Mouse (Mus musculus): ENCODE data around the gene Vmn1r224. TPM values are rescaled to one million over a fixed set of nuclear protein-coding genes. Genes with fewer than 3 reads are reported as not detected.

The Vmn1r224 gene
- polyA plus RNA-seq (2011; ENCODE audit: insufficient read depth, insufficient read length, low replicate concordance, missing spikeins): not detected in 2 replicates

- Histone ChIP-seq H3K4me1 (ENCODE audit: control insufficient read depth, insufficient read depth, low read length) (no peaks in the 10 kb centered on the region), H3K4me3 (replicated peaks; ENCODE audit: control insufficient read depth, low read depth, low read length) (no peak within 1 kb of the TSS), H3K27ac (ENCODE audit: control insufficient read depth, insufficient read depth, low read depth, low read length, poor library complexity) (no peak within 1 kb of the TSS)
- WGBS: 22% methylated on average over 1 of the region's 1 CpGs
- no peak for TF ChIP-seq POLR2A (IDR thresholded peaks at IDR 0.05; ENCODE audit: borderline replicate concordance, control insufficient read depth, low read depth, low read length)
- TF ChIP-seq CTCF (IDR thresholded peaks at IDR 0.05; ENCODE audit: control insufficient read depth, insufficient read depth, low read length): no peak
These were observed at the start of gene Vmn1r224 for GRCm38 (mm10) chr17:20413846-20414245. TSS of gene Vmn1r224 (plus strand) at chr17:20414146.

- TF ChIP-seq CTCF (IDR thresholded peaks at IDR 0.05; ENCODE audit: control insufficient read depth, insufficient read depth, low read length): no peak
- no peak for TF ChIP-seq POLR2A (IDR thresholded peaks at IDR 0.05; ENCODE audit: borderline replicate concordance, control insufficient read depth, low read depth, low read length)
- WGBS: 39% methylated on average over 2 of the region's 2 CpGs
- Histone ChIP-seq H3K27ac (ENCODE audit: control insufficient read depth, insufficient read depth, low read depth, low read length, poor library complexity) (no peak overlapping the region), H3K4me1 (ENCODE audit: control insufficient read depth, insufficient read depth, low read length) (no peaks in the 10 kb centered on the region), H3K4me3 (replicated peaks; ENCODE audit: control insufficient read depth, low read depth, low read length) (no peak overlapping the region)
These were observed 14.8 kb upstream of the Vmn1r224 start for GRCm38 (mm10) chr17:20399105-20399504.

- Histone ChIP-seq H3K4me3 (replicated peaks; ENCODE audit: control insufficient read depth, low read depth, low read length) (no peak overlapping the region), H3K4me1 (ENCODE audit: control insufficient read depth, insufficient read depth, low read length) (no peaks in the 10 kb centered on the region), H3K27ac (ENCODE audit: control insufficient read depth, insufficient read depth, low read depth, low read length, poor library complexity) (no peak overlapping the region)
- TF ChIP-seq CTCF (IDR thresholded peaks at IDR 0.05; ENCODE audit: control insufficient read depth, insufficient read depth, low read length) (no peak), POLR2A (IDR thresholded peaks at IDR 0.05; ENCODE audit: borderline replicate concordance, control insufficient read depth, low read depth, low read length) (no peak)
These were observed 25.3 kb downstream of the Vmn1r224 start for GRCm38 (mm10) chr17:20439263-20439662.

- WGBS: 61% methylated on average over 3 of the region's 3 CpGs
- no peaks in the 10 kb centered on the region for H3K4me1 ChIP-seq (ENCODE audit: control insufficient read depth, insufficient read depth, low read length)
- no peak for TF ChIP-seq POLR2A (IDR thresholded peaks at IDR 0.05; ENCODE audit: borderline replicate concordance, control insufficient read depth, low read depth, low read length)
- H3K27ac ChIP-seq (ENCODE audit: control insufficient read depth, insufficient read depth, low read depth, low read length, poor library complexity): no peak overlapping the region
- no peak overlapping the region for H3K4me3 ChIP-seq (replicated peaks; ENCODE audit: control insufficient read depth, low read depth, low read length)
These were observed 59.4 kb downstream of the Vmn1r224 start for GRCm38 (mm10) chr17:20473311-20473710.

Other genes starting within 250 kb of the Vmn1r224 start
- gene Fpr-rs6, start 231.0 kb upstream of the Vmn1r224 start, polyA plus RNA-seq (2011; ENCODE audit: insufficient read depth, insufficient read length, low replicate concordance, missing spikeins): not detected in 2 replicates
- gene Vmn2r105, start 179.1 kb upstream of the Vmn1r224 start, polyA plus RNA-seq (2011; ENCODE audit: insufficient read depth, insufficient read length, low replicate concordance, missing spikeins): not detected in 2 replicates
- not detected in 2 replicates for gene Vmn2r106, start 128.6 kb upstream of the Vmn1r224 start, polyA plus RNA-seq (2011; ENCODE audit: insufficient read depth, insufficient read length, low replicate concordance, missing spikeins)
- not detected in 2 replicates for gene Vmn2r107, start 68.9 kb upstream of the Vmn1r224 start, polyA plus RNA-seq (2011; ENCODE audit: insufficient read depth, insufficient read length, low replicate concordance, missing spikeins)
- not detected in 2 replicates for gene Vmn2r108, start 67.2 kb downstream of the Vmn1r224 start, polyA plus RNA-seq (2011; ENCODE audit: insufficient read depth, insufficient read length, low replicate concordance, missing spikeins)
- gene Vmn1r225, start 84.0 kb downstream of the Vmn1r224 start, polyA plus RNA-seq (2011; ENCODE audit: insufficient read depth, insufficient read length, low replicate concordance, missing spikeins): 0.32 TPM in 1 of 2 replicates, not detected in the other
- not detected in 2 replicates for gene Vmn2r109, start 150.6 kb downstream of the Vmn1r224 start, polyA plus RNA-seq (2011; ENCODE audit: insufficient read depth, insufficient read length, low replicate concordance, missing spikeins)
- 0.11 TPM in 1 of 2 replicates, not detected in the other for gene Vmn2r110, start 182.3 kb downstream of the Vmn1r224 start, polyA plus RNA-seq (2011; ENCODE audit: insufficient read depth, insufficient read length, low replicate concordance, missing spikeins)
- gene Fpr-rs3, start 210.7 kb downstream of the Vmn1r224 start, polyA plus RNA-seq (2011; ENCODE audit: insufficient read depth, insufficient read length, low replicate concordance, missing spikeins): not detected in 2 replicates

All from bone marrow, adult 2 months (tissue).